Mouse (Mus musculus) brown adipose tissue, adult 24 weeks (tissue): Measurements from ENCODE around the gene Rad51b. TPM values are rescaled to one million over a fixed set of nuclear protein-coding genes. Genes with fewer than 3 reads are reported as not detected.

ENCODE experiments used
- H3K27ac ChIP-seq: fragments of 200-500 bp; replicated peaks from 2 replicates; pipeline ENCODE4 v1.5.1; 2012; ENCODE audit warnings: low read depth, mild to moderate bottlenecking, low read length
- H3K4me1 ChIP-seq: fragments of 200-500 bp; 2 replicates; pipeline ENCODE4 v1.6.1; 2012; ENCODE audit warnings: low read length, mixed read lengths; ENCODE audit not compliant: control insufficient read depth, insufficient read depth, insufficient read length
- H3K4me3 ChIP-seq: fragments of 200-500 bp; 2 replicates; pipeline ENCODE4 v1.5.1; 2012; ENCODE audit warnings: low read depth, mild to moderate bottlenecking, low read length, moderate library complexity; ENCODE audit not compliant: insufficient read depth
- polyA plus RNA-seq: library from polyadenylated mRNA; stranded (reverse); fragments of >200 nt; gene quantifications from 2 replicates; pipeline ENCODE4 v1.2.4, GENCODE M21; 2012; ENCODE audit not compliant: missing spikeins, insufficient read depth, insufficient read length

The Rad51b gene
- polyA plus RNA-seq, 1 experiment = 0.75 TPM

DNA sequence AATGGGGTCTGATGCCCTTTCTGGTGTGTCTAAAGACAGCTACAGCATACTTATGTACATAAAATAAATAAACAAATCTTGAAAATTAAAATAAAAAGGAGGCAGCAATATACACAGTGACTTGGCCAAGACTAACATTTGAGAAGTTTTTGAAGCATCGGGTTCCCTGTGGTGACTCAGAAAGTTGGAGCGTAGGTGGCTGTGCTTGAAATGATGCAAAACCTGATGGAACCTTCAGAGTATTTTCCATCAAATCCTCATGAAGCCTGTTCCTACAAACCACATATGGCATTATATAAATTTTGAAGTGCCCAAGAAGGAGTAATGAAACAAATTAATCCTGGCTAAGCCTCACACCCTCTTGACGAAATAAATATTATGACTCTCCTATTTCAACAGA, 474.7 kb downstream of the Rad51b start:
- Histone ChIP-seq H3K4me1 (peaks cover 18% of the 10 kb centered on the region; the same call in 1 of the 2 replicates), H3K4me3 (no peak overlapping the region), H3K27ac (no peak overlapping the region)

- H3K4me3 ChIP-seq = no peak overlapping the region
- no peak overlapping the region for H3K27ac ChIP-seq
Measured at GRCm38 (mm10) chr12:79773246-79773645, 476.2 kb downstream of the Rad51b start.

GRCm38 (mm10) chr12:79774571-79774970, 477.5 kb downstream of the Rad51b start:
- no peak overlapping the region for H3K4me3 ChIP-seq
- peak overlapping the region; percentile 43; the same call in 1 of the 2 replicates for H3K27ac ChIP-seq
- H3K4me1 ChIP-seq = peaks cover 13% of the 10 kb centered on the region; the same call in 1 of the 2 replicates

More at GRCm38 (mm10) chr12:79773246-79773645, 476.2 kb downstream of the Rad51b start:
- H3K4me1 ChIP-seq = peaks cover 14% of the 10 kb centered on the region; the same call in 1 of the 2 replicates

DNA sequence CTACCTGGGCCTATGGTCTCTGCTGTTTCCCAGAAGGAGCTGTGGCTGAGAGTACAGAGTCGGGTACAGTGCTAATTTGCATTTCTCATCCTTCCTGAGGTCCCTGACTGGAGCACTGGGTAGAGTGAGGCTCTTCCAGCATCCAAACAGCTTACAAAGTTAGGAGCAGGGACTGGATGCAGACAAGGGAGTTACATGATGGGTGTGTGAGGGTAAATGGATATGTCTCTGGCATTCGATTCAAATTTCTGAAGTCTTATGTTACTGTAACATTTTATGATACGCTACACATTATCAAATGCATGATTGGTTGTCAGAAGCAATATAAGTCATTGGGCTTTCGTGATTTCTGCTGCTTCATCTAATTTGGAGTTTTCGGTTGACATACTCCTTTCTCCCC, 479.7 kb downstream of the Rad51b start:
- Histone ChIP-seq H3K4me1 (peaks cover 18% of the 10 kb centered on the region; the same call in 1 of the 2 replicates), H3K4me3 (no peak overlapping the region), H3K27ac (no peak overlapping the region)

- Histone ChIP-seq H3K27ac (no peak overlapping the region; the same call in 1 of the 2 replicates), H3K4me3 (no peak overlapping the region), H3K4me1 (peaks cover 8% of the 10 kb centered on the region; the same call in 1 of the 2 replicates)
Measured at GRCm38 (mm10) chr12:79780745-79781144, 483.7 kb downstream of the Rad51b start.

- Histone ChIP-seq H3K4me1 (peaks cover 4% of the 10 kb centered on the region; the same call in 1 of the 2 replicates), H3K4me3 (no peak overlapping the region), H3K27ac (no peak overlapping the region)
Measured at GRCm38 (mm10) chr12:79781788-79782187, 484.7 kb downstream of the Rad51b start.

GRCm38 (mm10) chr12:79782444-79783117, 485.5 kb downstream of the Rad51b start:
- Histone ChIP-seq H3K4me3 (no peak overlapping the region), H3K27ac (no peak overlapping the region), H3K4me1 (peaks cover 4% of the 10 kb centered on the region; the same call in 1 of the 2 replicates)

- H3K4me3 ChIP-seq = no peak overlapping the region
- H3K4me1 ChIP-seq = peaks cover 4% of the 10 kb centered on the region; the same call in 1 of the 2 replicates
- H3K27ac ChIP-seq = no peak overlapping the region
Measured at GRCm38 (mm10) chr12:79784159-79784558, 487.1 kb downstream of the Rad51b start.

DNA sequence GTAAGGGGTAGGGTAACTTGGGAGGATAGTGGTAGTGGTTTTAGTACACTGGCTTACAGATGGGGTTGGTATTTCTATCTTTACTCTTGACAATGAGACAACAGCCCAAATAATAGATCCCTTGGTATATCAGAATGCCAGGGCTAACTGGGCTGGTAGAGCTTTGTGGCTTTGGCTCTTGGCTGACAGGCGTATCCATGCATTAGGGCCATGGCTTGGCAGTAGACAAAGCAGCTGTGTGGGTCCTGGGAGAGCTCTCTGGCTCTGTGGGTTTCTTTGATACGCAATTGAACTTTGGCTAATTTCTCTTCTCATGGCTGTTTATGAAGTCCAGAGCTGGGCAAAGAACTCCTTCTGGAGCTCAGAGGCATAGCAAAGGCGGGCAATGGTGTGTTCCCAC, 488.6 kb downstream of the Rad51b start:
- H3K4me3 ChIP-seq = no peak overlapping the region
- 0 out of 2 replicates have a peak overlapping the region, but pooled peaks have one; percentile 14 for H3K27ac ChIP-seq
- H3K4me1 ChIP-seq = peaks cover 4% of the 10 kb centered on the region; the same call in 1 of the 2 replicates

DNA sequence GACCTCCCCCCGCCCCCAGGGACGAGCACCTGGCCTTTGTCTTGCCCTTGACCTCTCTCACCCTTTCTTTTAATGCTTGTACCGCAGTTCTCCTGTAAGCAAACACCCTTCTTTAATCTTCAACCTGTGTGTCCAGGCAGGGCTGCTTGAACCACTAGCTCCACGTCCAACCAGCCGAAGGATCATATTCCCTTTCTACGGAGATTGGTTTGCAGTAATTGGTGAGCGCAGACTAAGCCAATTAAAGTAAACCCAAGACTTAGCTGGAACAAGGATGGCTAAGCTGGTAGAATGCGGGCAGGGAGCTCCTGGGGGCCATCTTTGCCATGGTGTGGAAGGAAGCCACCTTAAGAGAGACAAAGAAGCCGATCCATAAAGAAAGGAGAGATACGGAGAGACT, 490.5 kb downstream of the Rad51b start:
- H3K27ac ChIP-seq = peak overlapping the region; percentile 10; the same call in 1 of the 2 replicates
- no peak overlapping the region for H3K4me3 ChIP-seq
- H3K4me1 ChIP-seq = no peaks in the 10 kb centered on the region

DNA sequence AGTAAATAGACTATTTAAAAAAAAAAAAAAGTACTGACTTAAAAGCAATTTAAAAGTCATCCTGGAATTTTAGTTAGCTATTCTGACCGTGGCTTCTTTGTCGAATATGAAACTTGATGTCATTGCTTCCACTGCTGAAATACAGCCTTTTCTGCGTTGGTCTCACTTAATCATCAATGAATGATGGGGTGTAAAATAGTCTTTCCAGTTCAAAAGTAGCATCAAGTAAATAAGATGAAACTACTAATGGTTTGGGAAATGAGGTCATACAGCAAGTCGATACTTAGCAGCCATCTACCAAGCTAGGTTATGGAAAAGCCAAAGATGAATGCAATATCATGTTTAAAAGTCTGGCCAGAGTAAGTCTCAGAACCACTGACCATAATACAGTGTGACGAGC, 491.3 kb downstream of the Rad51b start:
- no peaks in the 10 kb centered on the region for H3K4me1 ChIP-seq
- no peak overlapping the region for H3K4me3 ChIP-seq
- peak overlapping the region; percentile 15; the same call in 1 of the 2 replicates for H3K27ac ChIP-seq

GRCm38 (mm10) chr12:79789481-79789880, 492.4 kb downstream of the Rad51b start:
- H3K27ac ChIP-seq = no peak overlapping the region
- H3K4me1 ChIP-seq = no peaks in the 10 kb centered on the region
- H3K4me3 ChIP-seq = no peak overlapping the region

- Histone ChIP-seq H3K4me1 (peaks cover 10% of the 10 kb centered on the region), H3K4me3 (no peak overlapping the region), H3K27ac (peak overlapping the region; percentile 46; the same call in 1 of the 2 replicates)
Measured at GRCm38 (mm10) chr12:79793382-79793781, 496.3 kb downstream of the Rad51b start.

- peaks cover 10% of the 10 kb centered on the region for H3K4me1 ChIP-seq
- no peak overlapping the region for H3K27ac ChIP-seq
Measured at GRCm38 (mm10) chr12:79794802-79795201, 497.7 kb downstream of the Rad51b start.

GRCm38 (mm10) chr12:79796260-79796659, 499.2 kb downstream of the Rad51b start:
- Histone ChIP-seq H3K4me1 (peaks cover 10% of the 10 kb centered on the region), H3K4me3 (no peak overlapping the region), H3K27ac (peak overlapping the region; percentile 48)

More at GRCm38 (mm10) chr12:79794802-79795201, 497.7 kb downstream of the Rad51b start:
- no peak overlapping the region for H3K4me3 ChIP-seq
